Mouse (Mus musculus) hindbrain, embryonic 12.5 days (tissue): ENCODE data around the gene Spem2. TPM values are rescaled to one million over a fixed set of nuclear protein-coding genes. Genes with fewer than 3 reads are reported as not detected.
A peak's percentile ranks its signal among the peaks of the same experiment; 100 is the strongest.

Experiments used
- ATAC-seq: fragments of 200-750 bp; cut with Nextera tagmentation; 2 replicates; pipeline ENCODE4 v1.8.0; 2017; ENCODE audit warnings: moderate TSS enrichment; ENCODE audit not compliant: low FRiP score
- H3K27ac ChIP-seq: fragments of 300-500 bp; sonication (generic); 2 replicates; pipeline ENCODE4 v1.5.1; 2016; ENCODE audit warnings: mild to moderate bottlenecking
- H3K27me3 ChIP-seq: fragments of 300-500 bp; sonication (generic); 2 replicates; pipeline ENCODE4 v1.6.1; 2016; ENCODE audit warnings: mild to moderate bottlenecking
- H3K36me3 ChIP-seq: fragments of 300-500 bp; sonication (generic); 2 replicates; pipeline ENCODE4 v1.6.1; 2016; ENCODE audit warnings: mild to moderate bottlenecking
- H3K4me1 ChIP-seq: fragments of 300-500 bp; sonication (generic); 2 replicates; pipeline ENCODE4 v1.6.1; 2016
- H3K4me2 ChIP-seq: fragments of 300-500 bp; sonication (generic); replicated peaks from 2 replicates; pipeline ENCODE4 v1.6.1; 2016; ENCODE audit warnings: mild to moderate bottlenecking
- H3K4me3 ChIP-seq: fragments of 300-500 bp; sonication (generic); 2 replicates; pipeline ENCODE4 v1.5.1; 2016; ENCODE audit warnings: mild to moderate bottlenecking
- H3K9ac ChIP-seq: fragments of 300-500 bp; sonication (generic); 2 replicates; pipeline ENCODE4 v1.6.1; 2016; ENCODE audit warnings: mild to moderate bottlenecking, moderate library complexity
- H3K9me3 ChIP-seq: fragments of 300-500 bp; sonication (generic); replicated peaks from 2 replicates; pipeline ENCODE4 v1.6.1; 2016; ENCODE audit warnings: mild to moderate bottlenecking
- WGBS: fragments of 180-500 bp; shearing (Covaris S2); methylation state at CpG from one replicate; pipeline ENCODE4 v1.1.7; 2016; 5-methylcytosine and 5-hydroxymethylcytosine counted together
- polyA plus RNA-seq: library from polyadenylated mRNA; unstranded; fragments of >200 nt; fragmentation: Nextera tagmentation; extraction: Ambion mirVana; gene quantifications from 2 replicates; pipeline ENCODE4 v1.2.1, GENCODE M21; 2016

Gene Spem2
- polyA plus RNA-seq, 1 experiment from 2014 or later, result not detected

DNA sequence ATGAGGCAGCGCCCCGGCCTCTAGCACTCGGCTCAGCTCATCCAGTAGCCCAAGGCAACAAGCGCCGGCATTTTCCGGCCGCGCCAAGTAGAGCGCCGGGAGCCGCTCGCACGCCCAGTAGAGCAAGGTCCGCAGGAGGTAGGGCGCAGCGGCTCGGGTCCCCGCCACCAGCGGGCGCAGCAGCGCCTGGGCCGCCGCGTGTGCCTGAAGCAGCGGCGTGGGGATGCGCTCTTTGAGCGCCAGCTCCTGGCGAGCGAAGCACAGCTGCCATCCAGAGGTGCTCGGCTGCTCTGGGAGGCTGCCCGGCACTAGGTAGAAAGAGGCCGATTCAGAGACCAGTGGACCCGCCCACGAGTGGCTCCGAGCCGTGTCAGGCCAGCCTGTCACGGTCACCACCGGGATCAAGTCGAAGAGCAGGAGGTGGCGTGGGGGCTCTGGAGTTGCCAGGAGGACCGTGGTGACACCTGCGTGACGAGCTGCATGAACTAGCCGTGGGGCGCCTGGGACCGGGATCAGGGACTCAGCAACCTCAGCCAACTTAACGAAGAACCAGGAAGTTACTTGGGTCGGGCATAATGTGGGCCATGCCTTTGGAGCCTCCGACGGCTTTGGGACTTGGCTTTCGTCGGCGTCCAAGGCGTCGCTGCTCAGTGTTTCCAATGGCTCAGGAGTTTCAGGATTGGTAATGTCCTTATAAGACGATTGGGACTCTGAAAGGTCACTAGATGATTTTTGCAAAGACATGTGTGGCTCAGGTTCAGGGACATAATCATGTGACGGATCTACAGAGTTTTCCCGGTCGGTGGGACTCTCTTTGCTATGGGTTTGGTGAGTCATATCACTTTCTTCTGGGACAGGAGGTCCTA, 14.2 kb downstream of the Spem2 start:
- peak overlapping the region; percentile 52 for H3K27ac ChIP-seq
- peaks cover 57% of the 10 kb centered on the region for H3K4me1 ChIP-seq
- H3K9ac ChIP-seq, result peak overlapping the region; percentile 58
- peak; percentile 18 for ATAC-seq
- no peaks in the 10 kb centered on the region for H3K36me3 ChIP-seq
- H3K4me2 ChIP-seq, result peak overlapping the region; percentile 90
- H3K4me3 ChIP-seq, result peak overlapping the region; percentile 53
- WGBS, result under 1% methylated on average over 60 of the region's 60 CpGs
- H3K9me3 ChIP-seq, result 0 out of 2 replicates have a peak, but pooled peaks cover 3% of the 10 kb centered on the region
- peaks cover 53% of the 10 kb centered on the region for H3K27me3 ChIP-seq

GRCm38 (mm10) chr11:69803328-69803727, 14.9 kb downstream of the Spem2 start:
- H3K9me3 ChIP-seq, result 0 out of 2 replicates have a peak, but pooled peaks cover 3% of the 10 kb centered on the region
- H3K27ac ChIP-seq, result peak overlapping the region; percentile 52
- 3% methylated on average over 12 of the region's 12 CpGs for WGBS
- peak overlapping the region; percentile 90 for H3K4me2 ChIP-seq
- H3K36me3 ChIP-seq, result no peaks in the 10 kb centered on the region
- peak overlapping the region; percentile 58 for H3K9ac ChIP-seq
- H3K27me3 ChIP-seq, result peaks cover 53% of the 10 kb centered on the region
- no peak for ATAC-seq
- peak overlapping the region; percentile 53 for H3K4me3 ChIP-seq
- peaks cover 60% of the 10 kb centered on the region for H3K4me1 ChIP-seq

DNA sequence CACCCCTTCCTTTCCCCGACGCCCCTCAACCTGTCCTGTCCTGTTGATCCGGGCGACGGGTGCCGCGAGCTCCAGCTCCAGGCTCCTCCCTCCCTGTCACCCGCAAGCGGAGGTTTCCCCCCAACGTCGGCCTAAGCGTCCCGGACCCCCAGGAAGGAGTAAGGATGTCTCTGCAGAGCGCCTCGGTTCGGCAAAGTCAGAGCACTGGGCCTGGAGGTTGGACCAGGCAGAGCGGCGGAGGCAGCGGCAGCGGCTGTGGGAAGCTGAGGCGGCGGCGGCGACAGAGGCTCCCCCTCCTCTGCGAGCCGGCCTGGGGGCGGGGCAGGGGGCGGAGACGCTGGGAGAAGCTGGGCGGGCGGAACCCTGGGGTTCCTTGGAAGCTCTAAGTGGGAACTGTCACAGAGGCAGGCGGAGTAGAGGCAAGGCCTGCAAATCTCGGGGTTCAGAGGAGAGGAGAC, 15.6 kb downstream of the Spem2 start:
- Histone ChIP-seq H3K4me2 (peak overlapping the region; percentile 90), H3K9me3 (0 out of 2 replicates have a peak, but pooled peaks cover 3% of the 10 kb centered on the region), H3K4me1 (peaks cover 60% of the 10 kb centered on the region), H3K27ac (peak overlapping the region; percentile 74), H3K4me3 (peak overlapping the region; percentile 53), H3K27me3 (peaks cover 57% of the 10 kb centered on the region), H3K36me3 (no peaks in the 10 kb centered on the region), H3K9ac (peak overlapping the region; percentile 73)
- under 1% methylated on average over 33 of the region's 33 CpGs for WGBS
- peak; percentile 3; the same call in 1 of the 2 replicates for ATAC-seq

DNA sequence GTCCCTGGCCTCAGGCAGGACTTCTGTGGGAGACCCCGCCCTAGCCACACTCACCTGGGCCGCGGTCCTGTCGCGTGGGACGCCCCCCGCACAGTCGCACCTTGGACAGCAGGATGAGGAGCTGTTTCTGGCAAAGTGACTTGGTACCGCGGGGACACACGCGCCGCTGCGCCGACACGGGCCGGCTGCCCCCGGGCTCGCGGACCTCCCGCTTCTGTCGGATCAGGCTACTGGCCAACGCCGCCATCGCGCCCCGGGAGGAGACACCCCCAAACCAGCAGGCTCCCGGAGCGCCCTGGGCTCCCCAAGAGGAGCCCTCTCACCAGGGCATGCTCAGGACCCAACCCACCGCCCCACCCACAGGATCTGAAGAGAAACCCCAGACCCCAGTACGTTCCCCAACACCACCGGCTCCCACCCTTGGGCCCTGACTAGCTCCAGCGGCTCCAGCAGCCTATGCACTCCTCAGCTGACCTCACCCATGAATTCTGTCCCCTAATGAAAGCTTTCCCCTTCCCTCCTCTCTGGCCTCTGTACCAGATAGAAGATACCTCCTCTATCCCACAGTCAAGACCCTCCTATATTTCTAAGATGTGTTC, 16.8 kb downstream of the Spem2 start, which contains the start of gene Fgf11:
TSS of gene Fgf11 (minus strand) at position 479 of the 599 bp plus-strand sequence.
- H3K4me3 ChIP-seq, result peak within 1 kb of the TSS; percentile 53
- no peak for ATAC-seq
- H3K9me3 ChIP-seq, result 0 out of 2 replicates have a peak, but pooled peaks cover 1% of the 10 kb centered on the region
- peaks cover 67% of the 10 kb centered on the region for H3K27me3 ChIP-seq
- no peaks in the 10 kb centered on the region for H3K36me3 ChIP-seq
- H3K4me1 ChIP-seq, result peaks cover 60% of the 10 kb centered on the region
- H3K4me2 ChIP-seq, result peak within 1 kb of the TSS; percentile 90
- H3K27ac ChIP-seq, result peak within 1 kb of the TSS; percentile 93
- H3K9ac ChIP-seq, result peak within 1 kb of the TSS; percentile 73
- 1% methylated on average over 33 of the region's 33 CpGs for WGBS

GRCm38 (mm10) chr11:69800392-69801197, 17.7 kb downstream of the Spem2 start:
- peak; percentile 74 for ATAC-seq
- peak overlapping the region; percentile 90 for H3K4me2 ChIP-seq
- WGBS, result under 1% methylated on average over 34 of the region's 36 CpGs
- H3K4me1 ChIP-seq, result peaks cover 65% of the 10 kb centered on the region
- peaks cover 66% of the 10 kb centered on the region for H3K27me3 ChIP-seq
- H3K9me3 ChIP-seq, result no peaks in the 10 kb centered on the region
- H3K27ac ChIP-seq, result peak overlapping the region; percentile 93
- peak overlapping the region; percentile 53 for H3K4me3 ChIP-seq
- no peaks in the 10 kb centered on the region for H3K36me3 ChIP-seq
- H3K9ac ChIP-seq, result peak overlapping the region; percentile 73

GRCm38 (mm10) chr11:69800138-69800391, 18.2 kb downstream of the Spem2 start:
- Histone ChIP-seq H3K27ac (peak overlapping the region; percentile 93), H3K4me1 (peaks cover 68% of the 10 kb centered on the region), H3K36me3 (no peaks in the 10 kb centered on the region), H3K27me3 (peaks cover 62% of the 10 kb centered on the region), H3K9ac (peak overlapping the region; percentile 73), H3K4me3 (peak overlapping the region; percentile 53), H3K4me2 (peak overlapping the region; percentile 90), H3K9me3 (no peaks in the 10 kb centered on the region)
- under 1% methylated on average over 11 of the region's 11 CpGs for WGBS
- ATAC-seq, result peak; percentile 51

- Histone ChIP-seq H3K9ac (peak overlapping the region; percentile 73; the same call in 1 of the 2 replicates), H3K4me2 (peak overlapping the region; percentile 90), H3K27me3 (peaks cover 57% of the 10 kb centered on the region), H3K27ac (peak overlapping the region; percentile 93), H3K4me3 (peak overlapping the region; percentile 53), H3K36me3 (no peaks in the 10 kb centered on the region), H3K9me3 (no peaks in the 10 kb centered on the region), H3K4me1 (peaks cover 64% of the 10 kb centered on the region)
- WGBS, result 16% methylated on average over 12 of the region's 12 CpGs
- no peak for ATAC-seq
These were observed 18.7 kb downstream of the Spem2 start for GRCm38 (mm10) chr11:69799394-69800137.

DNA sequence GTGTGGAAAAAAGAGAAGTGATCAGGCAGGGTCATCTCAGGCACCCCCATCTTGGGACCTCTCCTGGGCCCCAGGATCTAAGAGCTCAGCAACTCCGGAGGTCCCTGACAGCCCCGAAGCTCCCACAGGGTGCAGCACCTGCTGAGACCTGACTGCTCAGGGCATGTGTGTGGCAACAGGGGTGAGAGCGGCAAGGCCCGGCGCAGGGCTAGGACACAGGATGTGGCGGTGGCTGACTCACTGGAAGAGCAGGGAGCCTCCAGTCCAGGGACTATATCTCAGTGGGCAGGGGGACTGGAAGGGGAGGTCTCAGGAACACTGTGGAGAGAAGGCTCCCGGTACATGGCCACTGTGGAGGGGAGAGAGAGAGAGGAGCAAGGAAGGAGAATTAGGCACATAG, 20.3 kb downstream of the Spem2 start:
- Histone ChIP-seq H3K27ac (no peak overlapping the region), H3K4me3 (no peak overlapping the region), H3K4me2 (no peak overlapping the region), H3K9ac (no peak overlapping the region), H3K9me3 (no peaks in the 10 kb centered on the region), H3K36me3 (no peaks in the 10 kb centered on the region), H3K27me3 (peaks cover 53% of the 10 kb centered on the region), H3K4me1 (peaks cover 48% of the 10 kb centered on the region)
- WGBS, result 76% methylated on average over 7 of the region's 7 CpGs
- no peak for ATAC-seq

- 5% methylated on average over 13 of the region's 13 CpGs for WGBS
- peak overlapping the region; percentile 55; the same call in 1 of the 2 replicates for H3K9ac ChIP-seq
These were observed 22.3 kb downstream of the Spem2 start for GRCm38 (mm10) chr11:69795983-69796435.

GRCm38 (mm10) chr11:69795168-69795982, 22.9 kb downstream of the Spem2 start, which contains the start of gene Chrnb1:
Gene Chrnb1 (minus strand): TSS chr11:69795943.
- no peaks in the 10 kb centered on the region for H3K9me3 ChIP-seq
- no peak within 1 kb of the TSS for H3K27ac ChIP-seq
- H3K4me1 ChIP-seq, result peaks cover 26% of the 10 kb centered on the region
- H3K9ac ChIP-seq, result peak within 1 kb of the TSS; percentile 55
- WGBS, result 2% methylated on average over 52 of the region's 52 CpGs
- ATAC-seq, result peak; percentile 91
- H3K4me3 ChIP-seq, result peak within 1 kb of the TSS; percentile 38
- no peaks in the 10 kb centered on the region for H3K36me3 ChIP-seq
- H3K4me2 ChIP-seq, result peak within 1 kb of the TSS; percentile 74
- peaks cover 44% of the 10 kb centered on the region for H3K27me3 ChIP-seq

More at GRCm38 (mm10) chr11:69795983-69796435, 22.3 kb downstream of the Spem2 start:
- Histone ChIP-seq H3K36me3 (no peaks in the 10 kb centered on the region), H3K4me3 (peak overlapping the region; percentile 38), H3K4me1 (peaks cover 30% of the 10 kb centered on the region), H3K4me2 (peak overlapping the region; percentile 74), H3K27ac (no peak overlapping the region), H3K27me3 (peaks cover 44% of the 10 kb centered on the region), H3K9me3 (no peaks in the 10 kb centered on the region)
- ATAC-seq, result no peak
